ENCODE assay signal across 16 mouse cellular contexts in the genomic region with DNA sequence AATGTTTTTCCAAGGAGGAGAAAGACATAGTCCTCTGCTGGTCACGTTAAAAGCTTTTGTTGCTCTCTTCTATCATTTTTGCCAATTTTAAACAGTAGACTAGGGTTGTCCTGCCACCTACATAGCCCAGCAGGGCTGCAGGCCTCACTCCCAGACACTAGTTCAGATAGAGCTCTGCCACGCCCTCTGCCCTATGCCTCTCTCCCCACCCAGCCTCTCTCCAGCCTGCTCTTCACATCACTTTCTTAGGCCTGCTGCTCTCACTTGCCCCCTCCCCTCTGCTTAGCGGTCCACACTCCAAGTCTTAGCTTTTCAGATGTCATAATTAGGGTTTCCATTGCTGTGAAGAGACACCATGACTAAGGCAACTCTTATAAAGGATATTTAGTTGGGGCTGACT.
"Had no signal": no experiment of that assay in that cellular context is flagged by ENCODE, and none has a peak within 500 bp of the region (broad histone marks: within the 10 kb centered on the region; RNA-seq: fewer than 3 reads in every experiment).

No protein-coding gene starts in this region.

- H3K27me3 ChIP-seq: liver, embryonic 12.5 days; midbrain, embryonic 12.5 days; neural tube, embryonic 12.5 days had no signal

- DNase-seq: lung, adult 18-20 months; lung, embryonic 14.5 days; lung, postnatal 10 days; lung, postnatal 4 days; midbrain, embryonic 14.5 days; retina, postnatal 1 day; right cerebral cortex, postnatal 25 days; spleen, adult 18-20 months; thymus, adult 18-20 months; thymus, postnatal 14 days; thymus, postnatal 36 days had no signal

- H3K4me1 ChIP-seq: liver, embryonic 12.5 days; midbrain, embryonic 10.5 days; midbrain, embryonic 12.5 days; neural tube, embryonic 12.5 days had no signal

- H3K36me3 ChIP-seq: liver, embryonic 12.5 days; midbrain, embryonic 10.5 days; midbrain, embryonic 12.5 days; neural tube, embryonic 12.5 days had no signal

- H3K4me3 ChIP-seq: liver, embryonic 12.5 days; midbrain, embryonic 10.5 days; midbrain, embryonic 12.5 days; neural tube, embryonic 12.5 days had no signal

- H3K9me3 ChIP-seq: liver, embryonic 12.5 days; midbrain, embryonic 10.5 days; midbrain, embryonic 12.5 days; neural tube, embryonic 12.5 days had no signal

- ATAC-seq: liver, embryonic 12.5 days; midbrain, embryonic 16.5 days had no signal
